8 mouse cellular contexts compared by ENCODE assay signal in genomic region chr11:97308806-97309450, GRCm38 (mm10). TPM values are rescaled to one million over a fixed set of nuclear protein-coding genes. Genes with fewer than 3 reads are reported as not detected.
A peak's percentile ranks its signal among the peaks of the same experiment; 100 is the strongest.
DNase-seq lines count a peak whose midpoint lies in the region; ATAC-seq and TF ChIP-seq lines count a peak whose summit lies in the region.

No protein-coding gene starts in this region.

- peak overlapping the region; percentile 49 to 64; a peak in 3 of 4 replicates for H3K4me3 ChIP-seq in heart, embryonic 14.5 days (ENCODE audit: control insufficient read depth in 1 of 2, insufficient read depth in 1 of 2, low read depth in 1 of 2, low read length in 2 of 2)
- peak overlapping the region; percentile 65 for H3K4me3 ChIP-seq in G1E (ENCODE audit: low read depth, low read length)
- H3K4me3 ChIP-seq in hindbrain, embryonic 13.5 days = peak overlapping the region; percentile 39
- H3K4me3 ChIP-seq in midbrain, embryonic 11.5 days (ENCODE audit: low read depth, low read length) = no peak overlapping the region

- H3K27me3 ChIP-seq in heart, embryonic 14.5 days (ENCODE audit: control insufficient read depth, insufficient read depth, low read length) = no peaks in the 10 kb centered on the region
- no peaks in the 10 kb centered on the region for H3K27me3 ChIP-seq in G1E (ENCODE audit: insufficient read depth, low read length)
- H3K27me3 ChIP-seq in hindbrain, embryonic 13.5 days = peaks cover 8% of the 10 kb centered on the region; the same call in 1 of the 2 replicates
- no peaks in the 10 kb centered on the region for H3K27me3 ChIP-seq in midbrain, embryonic 11.5 days (ENCODE audit: control insufficient read depth, insufficient read depth, low read length)

- peaks cover 7 to 22% of the 10 kb centered on the region in 2 experiments for H3K4me1 ChIP-seq in heart, embryonic 14.5 days (ENCODE audit: control insufficient read depth in 2 of 2, insufficient read depth in 2 of 2, low read length in 2 of 2)
- H3K4me1 ChIP-seq in G1E (ENCODE audit: insufficient read depth, low read depth, low read length) = peaks cover 30% of the 10 kb centered on the region
- peaks cover 25% of the 10 kb centered on the region for H3K4me1 ChIP-seq in hindbrain, embryonic 13.5 days (replicated peaks)
- H3K4me1 ChIP-seq in midbrain, embryonic 11.5 days (ENCODE audit: control insufficient read depth, insufficient read depth, low read length) = peaks cover 11% of the 10 kb centered on the region

- peak overlapping the region; percentile 96 for H3K4me2 ChIP-seq in heart, embryonic 14.5 days (ENCODE audit: low read length)
- H3K4me2 ChIP-seq in hindbrain, embryonic 13.5 days = peak overlapping the region; percentile 65
- H3K4me2 ChIP-seq in midbrain, embryonic 11.5 days = peak overlapping the region; percentile 51; the same call in 1 of the 2 replicates

- TF ChIP-seq CTCF in G1E (IDR thresholded peaks at IDR 0.05; ENCODE audit: low read depth, low read length) = no peak

- 41% methylated on average over 3 of the region's 3 CpGs for WGBS in heart, embryonic 14.5 days
- WGBS in hindbrain, embryonic 13.5 days = 63% methylated on average over 3 of the region's 3 CpGs
- WGBS in midbrain, embryonic 11.5 days = 48% methylated on average over 3 of the region's 3 CpGs

- no peak for ATAC-seq in heart, embryonic 14.5 days (ENCODE audit: insufficient number of reproducible peaks, insufficient read depth, low FRiP score, low read depth)
- ATAC-seq in G1E (ENCODE audit: extremely low read depth, insufficient number of reproducible peaks, low FRiP score, poor library complexity, severe bottlenecking) = no peak
- no peak for ATAC-seq in hindbrain, embryonic 13.5 days (ENCODE audit: low FRiP score)
- no peak for ATAC-seq in midbrain, embryonic 11.5 days (ENCODE audit: low FRiP score)

- no peaks in the 10 kb centered on the region for H3K36me3 ChIP-seq in heart, embryonic 14.5 days (ENCODE audit: control insufficient read depth, insufficient read depth, low read length)
- no peaks in the 10 kb centered on the region for H3K36me3 ChIP-seq in G1E (replicated peaks)
- H3K36me3 ChIP-seq in hindbrain, embryonic 13.5 days = no peaks in the 10 kb centered on the region
- H3K36me3 ChIP-seq in midbrain, embryonic 11.5 days (ENCODE audit: control insufficient read depth, insufficient read depth, low read length) = no peaks in the 10 kb centered on the region

- DNase-seq in heart, adult 9 months (ENCODE audit: low spot score in 2 of 2) = no peak
- no peak for DNase-seq in G1E (ENCODE audit: low spot score)
- peak; percentile 83 for DNase-seq in midbrain, embryonic 11.5 days (ENCODE audit: low spot score, missing footprints)
- no peak for DNase-seq in thymus, postnatal 10 days (ENCODE audit: low spot score in 2 of 2)
- DNase-seq in cerebellum, adult 9-10 months = no peak
- DNase-seq in urinary bladder, adult 18-20 months (ENCODE audit: low spot score in 2 of 2) = no peak

- peak overlapping the region; percentile 81 for H3K9ac ChIP-seq in heart, embryonic 14.5 days (ENCODE audit: low read length)
- H3K9ac ChIP-seq in hindbrain, embryonic 13.5 days = peak overlapping the region; percentile 69
- no peak overlapping the region; the same call in 1 of the 2 replicates for H3K9ac ChIP-seq in midbrain, embryonic 11.5 days (ENCODE audit: low read length)

- H3K27ac ChIP-seq in heart, embryonic 14.5 days (replicated peaks in 1 of 2; ENCODE audit: control insufficient read depth in 1 of 2, insufficient read depth in 1 of 2, low read depth in 2 of 2, low read length in 2 of 2) = peak overlapping the region; percentile 93 to 94
- no peak overlapping the region for H3K27ac ChIP-seq in hindbrain, embryonic 13.5 days
- no peak overlapping the region for H3K27ac ChIP-seq in midbrain, embryonic 11.5 days (ENCODE audit: low read depth, low read length)

- no peaks in the 10 kb centered on the region for H3K9me3 ChIP-seq in heart, embryonic 14.5 days (ENCODE audit: control insufficient read depth, low read length)
- H3K9me3 ChIP-seq in G1E (replicated peaks) = no peaks in the 10 kb centered on the region
- no peaks in the 10 kb centered on the region for H3K9me3 ChIP-seq in hindbrain, embryonic 13.5 days
- no peaks in the 10 kb centered on the region for H3K9me3 ChIP-seq in midbrain, embryonic 11.5 days (ENCODE audit: control insufficient read depth, low read length)

RNA-seq across cellular contexts. Expression of gene Mrpl45, which starts 6.6 kb away (rescaled TPM):
- polyA plus RNA-seq in heart, embryonic 14.5 days (2014; fragmentation: Nextera tagmentation; extraction: Ambion mirVana) = 56.2 and 59.2 TPM in 2 replicates
- 77.5 and 85.1 TPM in 2 replicates for total RNA-seq in G1E (2014; fragmentation: Nextera tagmentation)
- total RNA-seq in G1E (2017) = 46.3 and 46.8 TPM in 2 replicates
- 8.3 and 13.1 TPM in 2 replicates for polyA plus RNA-seq in G1E (2012)
- 38.4 and 39.0 TPM in 2 replicates for polyA plus RNA-seq in hindbrain, embryonic 13.5 days (2015; fragmentation: Nextera tagmentation; extraction: Ambion mirVana)
- 56.6 and 58.9 TPM in 2 replicates for polyA plus RNA-seq in midbrain, embryonic 11.5 days (2014; fragmentation: Nextera tagmentation; extraction: Ambion mirVana)

RNA-seq across cellular contexts. Expression of gene Npepps, which starts 28.5 kb away (rescaled TPM):
- polyA plus RNA-seq in heart, embryonic 14.5 days (2014; fragmentation: Nextera tagmentation; extraction: Ambion mirVana) = 86.9 and 90.0 TPM in 2 replicates
- 81.3 and 87.9 TPM in 2 replicates for total RNA-seq in G1E (2014; fragmentation: Nextera tagmentation)
- 50.2 and 53.6 TPM in 2 replicates for total RNA-seq in G1E (2017)
- 23.5 and 35.8 TPM in 2 replicates for polyA plus RNA-seq in G1E (2012)
- 154 and 156 TPM in 2 replicates for polyA plus RNA-seq in hindbrain, embryonic 13.5 days (2015; fragmentation: Nextera tagmentation; extraction: Ambion mirVana)
- polyA plus RNA-seq in midbrain, embryonic 11.5 days (2014; fragmentation: Nextera tagmentation; extraction: Ambion mirVana) = 92.6 and 101 TPM in 2 replicates

RNA-seq across cellular contexts. Expression of gene Gpr179, which starts 42.9 kb away (rescaled TPM):
- 0.05 TPM in 2 replicates for polyA plus RNA-seq in heart, embryonic 14.5 days (2014; fragmentation: Nextera tagmentation; extraction: Ambion mirVana)
- total RNA-seq in G1E (2014; fragmentation: Nextera tagmentation) (not detected in 2 replicates), G1E (2017) (0.06 and 0.11 TPM in 2 replicates)
- polyA plus RNA-seq in G1E (2012) = 0.01 and 0.02 TPM in 2 replicates
- 0.16 and 0.25 TPM in 2 replicates for polyA plus RNA-seq in hindbrain, embryonic 13.5 days (2015; fragmentation: Nextera tagmentation; extraction: Ambion mirVana)
- polyA plus RNA-seq in midbrain, embryonic 11.5 days (2014; fragmentation: Nextera tagmentation; extraction: Ambion mirVana) = 0.03 TPM in 1 of 2 replicates, not detected in the other

RNA-seq across cellular contexts. Expression of gene Socs7, which starts 53.4 kb away (rescaled TPM):
- polyA plus RNA-seq in heart, embryonic 14.5 days (2014; fragmentation: Nextera tagmentation; extraction: Ambion mirVana) = 2.2 and 3.6 TPM in 2 replicates
- 14.9 and 49.0 TPM in 2 replicates for total RNA-seq in G1E (2014; fragmentation: Nextera tagmentation)
- total RNA-seq in G1E (2017) = 11.3 and 15.4 TPM in 2 replicates
- polyA plus RNA-seq in G1E (2012) = 5.2 and 6.0 TPM in 2 replicates
- polyA plus RNA-seq in hindbrain, embryonic 13.5 days (2015; fragmentation: Nextera tagmentation; extraction: Ambion mirVana) = 8.4 and 9.2 TPM in 2 replicates
- polyA plus RNA-seq in midbrain, embryonic 11.5 days (2014; fragmentation: Nextera tagmentation; extraction: Ambion mirVana) = 3.4 and 3.7 TPM in 2 replicates

Comparison
In these comparisons a context has a peak if more than half of its experiments do, and no peak if none do; other contexts are left out.
1. H3K27ac ChIP-seq: peak in heart, embryonic 14.5 days (2 of 2); none in hindbrain, embryonic 13.5 days (single experiment) and midbrain, embryonic 11.5 days (single experiment).
2. Peak in every context shown above with its lines, with median percentiles within 50 percentile points of each other: H3K4me2 ChIP-seq.